Mouse (Mus musculus) forebrain, postnatal 0 days (tissue): Measurements from ENCODE around the gene Rfxank. TPM values are rescaled to one million over a fixed set of nuclear protein-coding genes. Genes with fewer than 3 reads are reported as not detected.

ENCODE experiments used
- ATAC-seq: fragments of 200-750 bp; cut with Nextera tagmentation; 2 replicates; pipeline ENCODE4 v1.8.0; 2017; ENCODE audit warnings: mild to moderate bottlenecking, moderate library complexity
- DNase-seq: peaks from one replicate; pipeline ENCODE4 v3.0.0-alpha.2; 2015
- H3K27ac ChIP-seq: fragments of 300-500 bp; sonication (generic); 2 replicates; pipeline ENCODE4 v1.5.1; 2014; ENCODE audit warnings: low read depth, mild to moderate bottlenecking, antibody characterized with exemption, low read length, moderate library complexity, mixed read lengths
- H3K27me3 ChIP-seq: fragments of 300-500 bp; sonication (generic); 2 replicates; pipeline ENCODE4 v1.6.1; 2014; ENCODE audit warnings: mild to moderate bottlenecking, low read length, mixed read lengths; ENCODE audit not compliant: insufficient read depth
- H3K36me3 ChIP-seq: fragments of 300-500 bp; sonication (generic); 2 replicates; pipeline ENCODE4 v1.6.1; 2014; ENCODE audit warnings: mild to moderate bottlenecking, moderate library complexity; ENCODE audit not compliant: insufficient read depth
- H3K4me1 ChIP-seq: fragments of 300-500 bp; sonication (generic); 2 replicates; pipeline ENCODE4 v1.6.1; 2014; ENCODE audit warnings: antibody characterized with exemption; ENCODE audit not compliant: insufficient read depth
- H3K4me2 ChIP-seq: fragments of 300-500 bp; sonication (generic); 2 replicates; pipeline ENCODE4 v1.6.1; 2014; ENCODE audit warnings: low read depth, mild to moderate bottlenecking, moderate library complexity
- H3K4me3 ChIP-seq: fragments of 300-500 bp; sonication (generic); 2 replicates; pipeline ENCODE4 v1.5.1; 2014; ENCODE audit warnings: low read depth, low read length, mixed read lengths
- H3K9ac ChIP-seq: fragments of 300-500 bp; sonication (generic); 2 replicates; pipeline ENCODE4 v1.6.1; 2014; ENCODE audit warnings: mild to moderate bottlenecking
- H3K9me3 ChIP-seq: fragments of 300-500 bp; sonication (generic); 2 replicates; pipeline ENCODE4 v1.6.1; 2016; ENCODE audit warnings: low read length
- CTCF ChIP-seq: sonication (generic); IDR thresholded peaks from 2 replicates; pipeline ENCODE4 v1.5.1; 2016; ENCODE audit warnings: antibody characterized with exemption, control low read depth, low read depth
- WGBS: fragments of 180-500 bp; shearing (Covaris S2); extraction: QIAGEN DNeasy Blood & Tissue Kit; methylation state at CpG from one replicate; pipeline ENCODE4 v1.1.7; 2014; 5-methylcytosine and 5-hydroxymethylcytosine counted together
- polyA plus RNA-seq: library from polyadenylated mRNA; unstranded; fragments of >200 nt; fragmentation: Nextera tagmentation; extraction: Ambion mirVana; gene quantifications from 2 replicates; pipeline ENCODE4 v1.2.1, GENCODE M21; 2015
- total RNA-seq: library from RNA; depleted of rRNA; stranded (reverse); fragments of >200 nt; gene quantifications from 2 replicates; pipeline ENCODE4 v1.2.3, GENCODE M21; 2014

The Rfxank gene
- total and polyA plus RNA-seq, 2 experiments from 2014 or later = 7.9 to 10.2 TPM

- 1% methylated on average over 37 of the region's 37 CpGs for WGBS
- Histone ChIP-seq H3K4me1 (peaks cover 3% of the 10 kb centered on the region; the same call in 1 of the 2 replicates), H3K27me3 (no peaks in the 10 kb centered on the region), H3K36me3 (peaks cover 32% of the 10 kb centered on the region; the same call in 1 of the 2 replicates), H3K4me2 (peak within 1 kb of the TSS; percentile 83), H3K4me3 (peak within 1 kb of the TSS; percentile 72), H3K9me3 (no peaks in the 10 kb centered on the region), H3K9ac (peak within 1 kb of the TSS; percentile 69), H3K27ac (peak within 1 kb of the TSS; percentile 64)
- peak; percentile 46 for TF ChIP-seq CTCF
- ATAC-seq = peak; percentile 90
- DNase-seq = peak; percentile 93
These were observed 7.6 kb downstream of the Rfxank start, which contains the start of gene Nr2c2ap for GRCm38 (mm10) chr8:70131166-70131883. TSS of gene Nr2c2ap (plus strand) at chr8:70131333.

- Histone ChIP-seq H3K4me2 (no peak overlapping the region), H3K9ac (no peak overlapping the region), H3K9me3 (no peaks in the 10 kb centered on the region), H3K36me3 (peaks cover 22% of the 10 kb centered on the region; the same call in 1 of the 2 replicates), H3K27ac (peak overlapping the region; percentile 64), H3K4me3 (no peak overlapping the region), H3K27me3 (no peaks in the 10 kb centered on the region), H3K4me1 (peaks cover 3% of the 10 kb centered on the region; the same call in 1 of the 2 replicates)
- DNase-seq = no peak
- no peak for TF ChIP-seq CTCF
- no peak for ATAC-seq
- 82% methylated on average over 3 of the region's 3 CpGs for WGBS
These were observed 8.9 kb downstream of the Rfxank start for GRCm38 (mm10) chr8:70130066-70130465.

GRCm38 (mm10) chr8:70129309-70129952 is 9.5 kb downstream of the Rfxank start:
- Histone ChIP-seq H3K4me2 (no peak overlapping the region), H3K9ac (no peak overlapping the region)
- 40% methylated on average over 9 of the region's 9 CpGs for WGBS

GRCm38 (mm10) chr8:70128435-70128834 is 10.5 kb downstream of the Rfxank start:
- Histone ChIP-seq H3K36me3 (0 out of 2 replicates have a peak, but pooled peaks cover 5% of the 10 kb centered on the region), H3K9me3 (no peaks in the 10 kb centered on the region)
- 30% methylated on average over 3 of the region's 3 CpGs for WGBS

More at GRCm38 (mm10) chr8:70129309-70129952, 9.5 kb downstream of the Rfxank start:
- no peak for TF ChIP-seq CTCF
- Histone ChIP-seq H3K27ac (peak overlapping the region; percentile 72), H3K36me3 (peaks cover 15% of the 10 kb centered on the region; the same call in 1 of the 2 replicates), H3K27me3 (no peaks in the 10 kb centered on the region), H3K4me1 (peaks cover 3% of the 10 kb centered on the region; the same call in 1 of the 2 replicates), H3K4me3 (no peak overlapping the region), H3K9me3 (no peaks in the 10 kb centered on the region)
- ATAC-seq (peak; percentile 72), DNase-seq (peak; percentile 78)

GRCm38 (mm10) chr8:70124992-70125391 is 14.0 kb downstream of the Rfxank start:
- no peak for DNase-seq
- Histone ChIP-seq H3K4me3 (no peak overlapping the region), H3K9me3 (no peaks in the 10 kb centered on the region), H3K4me1 (no peaks in the 10 kb centered on the region), H3K27ac (no peak overlapping the region), H3K4me2 (no peak overlapping the region), H3K36me3 (no peaks in the 10 kb centered on the region), H3K9ac (no peak overlapping the region), H3K27me3 (no peaks in the 10 kb centered on the region)
- no peak for ATAC-seq
- WGBS = 69% methylated on average over 8 of the region's 8 CpGs
- no peak for TF ChIP-seq CTCF

More at GRCm38 (mm10) chr8:70128435-70128834, 10.5 kb downstream of the Rfxank start:
- no peak overlapping the region for H3K4me3 ChIP-seq
- DNase-seq = peak; percentile 76
- ATAC-seq = 0 out of 2 replicates have a peak, but pooled peaks have one; percentile 1
- peaks cover 3% of the 10 kb centered on the region; the same call in 1 of the 2 replicates for H3K4me1 ChIP-seq
- H3K27me3 ChIP-seq = no peaks in the 10 kb centered on the region
- H3K9ac ChIP-seq = no peak overlapping the region
- H3K27ac ChIP-seq = peak overlapping the region; percentile 72
- no peak for TF ChIP-seq CTCF
- no peak overlapping the region for H3K4me2 ChIP-seq

GRCm38 (mm10) chr8:70122863-70123262 is 16.1 kb downstream of the Rfxank start:
- ATAC-seq = no peak
- peaks cover 2% of the 10 kb centered on the region; the same call in 1 of the 2 replicates for H3K4me1 ChIP-seq
- H3K4me2 ChIP-seq = no peak overlapping the region
- H3K27ac ChIP-seq = no peak overlapping the region
- no peaks in the 10 kb centered on the region for H3K27me3 ChIP-seq
- no peak overlapping the region for H3K9ac ChIP-seq
- no peak overlapping the region for H3K4me3 ChIP-seq
- no peaks in the 10 kb centered on the region for H3K9me3 ChIP-seq
- H3K36me3 ChIP-seq = no peaks in the 10 kb centered on the region
- 54% methylated on average over 2 of the region's 2 CpGs for WGBS
- DNase-seq = no peak
- TF ChIP-seq CTCF = peak; percentile 53
